Mouse (Mus musculus) heart, embryonic 13.5 days (tissue): ENCODE measurements around the gene Scoc. TPM values are rescaled to one million over a fixed set of nuclear protein-coding genes. Genes with fewer than 3 reads are reported as not detected.
A peak's percentile ranks its signal among the peaks of the same experiment; 100 is the strongest.
"Not testable (repeated sequence)": the region's sequence is repeated elsewhere in the genome, so short reads cannot be mapped to it uniquely, and the experiment has no call there.

Experiments
- ATAC-seq: fragments of 200-750 bp; cut with Nextera tagmentation; 2 replicates; pipeline ENCODE4 v1.8.0; 2017; ENCODE audit warnings: moderate TSS enrichment; ENCODE audit not compliant: insufficient number of reproducible peaks, low FRiP score, low TSS enrichment; ENCODE audit errors: extremely low read depth
- H3K27ac ChIP-seq: fragments of 300-500 bp; sonication (generic); replicated peaks from 2 replicates; pipeline ENCODE4 v1.5.1; 2015; ENCODE audit warnings: moderate library complexity, mild to moderate bottlenecking, inconsistent platforms
- H3K27me3 ChIP-seq: fragments of 300-500 bp; sonication (generic); replicated peaks from 2 replicates; pipeline ENCODE4 v1.6.1; 2015; ENCODE audit warnings: mild to moderate bottlenecking, inconsistent platforms
- H3K36me3 ChIP-seq: fragments of 300-500 bp; sonication (generic); 2 replicates; pipeline ENCODE4 v1.6.1; 2015; ENCODE audit warnings: mild to moderate bottlenecking, inconsistent platforms
- H3K4me1 ChIP-seq: fragments of 300-500 bp; sonication (generic); 2 replicates; pipeline ENCODE4 v1.6.1; 2015; ENCODE audit warnings: inconsistent platforms
- H3K4me2 ChIP-seq: fragments of 300-500 bp; sonication (generic); 2 replicates; pipeline ENCODE4 v1.6.1; 2015; ENCODE audit warnings: inconsistent platforms, mild to moderate bottlenecking, moderate library complexity
- H3K4me3 ChIP-seq: fragments of 300-500 bp; sonication (generic); 2 replicates; pipeline ENCODE4 v1.5.1; 2015; ENCODE audit warnings: moderate library complexity, mild to moderate bottlenecking, inconsistent platforms
- H3K9ac ChIP-seq: fragments of 300-500 bp; sonication (generic); 2 replicates; pipeline ENCODE4 v1.6.1; 2015; ENCODE audit warnings: inconsistent platforms, mild to moderate bottlenecking, moderate library complexity
- H3K9me3 ChIP-seq: fragments of 300-500 bp; sonication (generic); 2 replicates; pipeline ENCODE4 v1.6.1; 2016; ENCODE audit warnings: inconsistent platforms
- WGBS: fragments of 180-500 bp; shearing (Covaris S2); methylation state at CpG from one replicate; pipeline ENCODE4 v1.1.7; 2015; ENCODE audit warnings: mixed read lengths; 5-methylcytosine and 5-hydroxymethylcytosine counted together
- polyA plus RNA-seq: library from polyadenylated mRNA; unstranded; fragments of >200 nt; fragmentation: Nextera tagmentation; extraction: Ambion mirVana; gene quantifications from 2 replicates; pipeline ENCODE4 v1.2.1, GENCODE M21; 2015

Scoc gene
- polyA plus RNA-seq = 80.1 and 83.2 TPM in 2 replicates

GRCm38 (mm10) chr8:83458222-83458621 is at the start of gene Scoc:
Gene Scoc (minus strand): TSS chr8:83458391.
- Histone ChIP-seq H3K27ac (no peak within 1 kb of the TSS), H3K9ac (no peak within 1 kb of the TSS), H3K9me3 (no peaks in the 10 kb centered on the region), H3K4me1 (no peaks in the 10 kb centered on the region), H3K27me3 (no peaks in the 10 kb centered on the region), H3K4me2 (no peak within 1 kb of the TSS), H3K4me3 (no peak within 1 kb of the TSS), H3K36me3 (no peaks in the 10 kb centered on the region)
- WGBS = 76% methylated on average over 14 of the region's 14 CpGs
- no peak for ATAC-seq

- H3K36me3 ChIP-seq = no peaks in the 10 kb centered on the region
- no peak overlapping the region for H3K9ac ChIP-seq
- no peak overlapping the region for H3K4me2 ChIP-seq
- H3K4me1 ChIP-seq = no peaks in the 10 kb centered on the region
- no peaks in the 10 kb centered on the region for H3K9me3 ChIP-seq
- H3K4me3 ChIP-seq = no peak overlapping the region
- WGBS = 55% methylated on average over 3 of the region's 3 CpGs
- ATAC-seq = no peak
- H3K27me3 ChIP-seq = no peaks in the 10 kb centered on the region
- no peak overlapping the region for H3K27ac ChIP-seq
These were observed 1.4 kb upstream of the Scoc start for GRCm38 (mm10) chr8:83459606-83460005.

- H3K4me2 ChIP-seq = no peak overlapping the region
- WGBS = 63% methylated on average over 6 of the region's 6 CpGs
- no peak; the same call in 1 of the 2 replicates for ATAC-seq
These were observed 1.1 kb downstream of the Scoc start for GRCm38 (mm10) chr8:83457121-83457520.

GRCm38 (mm10) chr8:83451056-83451455 is 7.1 kb downstream of the Scoc start:
- H3K36me3 ChIP-seq = no peaks in the 10 kb centered on the region
- H3K9ac ChIP-seq = no peak overlapping the region
- WGBS = 20% methylated on average over 3 of the region's 3 CpGs
- no peak for ATAC-seq
- no peak overlapping the region for H3K4me3 ChIP-seq
- H3K4me1 ChIP-seq = no peaks in the 10 kb centered on the region
- H3K27ac ChIP-seq = no peak overlapping the region
- no peaks in the 10 kb centered on the region for H3K9me3 ChIP-seq
- no peaks in the 10 kb centered on the region for H3K27me3 ChIP-seq
- no peak overlapping the region for H3K4me2 ChIP-seq

More at GRCm38 (mm10) chr8:83457121-83457520, 1.1 kb downstream of the Scoc start:
- Histone ChIP-seq H3K4me1 (no peaks in the 10 kb centered on the region), H3K9ac (no peak overlapping the region), H3K27ac (no peak overlapping the region), H3K4me3 (no peak overlapping the region), H3K27me3 (no peaks in the 10 kb centered on the region), H3K9me3 (no peaks in the 10 kb centered on the region), H3K36me3 (no peaks in the 10 kb centered on the region)

GRCm38 (mm10) chr8:83449960-83450359 is 8.2 kb downstream of the Scoc start:
- no peaks in the 10 kb centered on the region for H3K9me3 ChIP-seq
- no peak for ATAC-seq
- WGBS = 74% methylated on average over 1 of the region's 1 CpGs
- H3K9ac ChIP-seq = no peak overlapping the region
- H3K36me3 ChIP-seq = no peaks in the 10 kb centered on the region
- H3K27me3 ChIP-seq = no peaks in the 10 kb centered on the region
- no peak overlapping the region for H3K27ac ChIP-seq
- H3K4me2 ChIP-seq = no peak overlapping the region
- no peak overlapping the region for H3K4me3 ChIP-seq
- no peaks in the 10 kb centered on the region for H3K4me1 ChIP-seq

GRCm38 (mm10) chr8:83443052-83443400 is 15.2 kb downstream of the Scoc start:
- Histone ChIP-seq H3K9ac (peak overlapping the region; percentile 69), H3K36me3 (peaks cover under 1% of the 10 kb centered on the region), H3K27me3 (no peaks in the 10 kb centered on the region), H3K4me2 (peak overlapping the region; percentile 83), H3K27ac (peak overlapping the region; percentile 69), H3K9me3 (no peaks in the 10 kb centered on the region), H3K4me3 (peak overlapping the region; percentile 91), H3K4me1 (peaks cover 17% of the 10 kb centered on the region)
- ATAC-seq = no peak
- 33% methylated on average over 5 of the region's 5 CpGs for WGBS

GRCm38 (mm10) chr8:83442243-83443051 is 15.7 kb downstream of the Scoc start:
- Histone ChIP-seq H3K4me2 (peak overlapping the region; percentile 83), H3K36me3 (peaks cover 6% of the 10 kb centered on the region), H3K27me3 (no peaks in the 10 kb centered on the region), H3K9ac (peak overlapping the region; percentile 92), H3K4me3 (peak overlapping the region; percentile 91), H3K4me1 (peaks cover 17% of the 10 kb centered on the region), H3K9me3 (no peaks in the 10 kb centered on the region), H3K27ac (peak overlapping the region; percentile 83)
- ATAC-seq = peak; percentile 99
- WGBS = under 1% methylated on average over 64 of the region's 64 CpGs

GRCm38 (mm10) chr8:83441656-83442242 is 16.4 kb downstream of the Scoc start:
- peak overlapping the region; percentile 91 for H3K4me3 ChIP-seq
- 2% methylated on average over 29 of the region's 29 CpGs for WGBS
- peak overlapping the region; percentile 92 for H3K9ac ChIP-seq
- peaks cover 13% of the 10 kb centered on the region for H3K36me3 ChIP-seq
- peaks cover 17% of the 10 kb centered on the region for H3K4me1 ChIP-seq
- H3K9me3 ChIP-seq = no peaks in the 10 kb centered on the region
- peak overlapping the region; percentile 83 for H3K27ac ChIP-seq
- ATAC-seq = no peak
- H3K4me2 ChIP-seq = peak overlapping the region; percentile 83
- no peaks in the 10 kb centered on the region for H3K27me3 ChIP-seq

GRCm38 (mm10) chr8:83437077-83437476 is 21.1 kb downstream of the Scoc start:
- WGBS = 75% methylated on average over 1 of the region's 1 CpGs
- Histone ChIP-seq H3K9me3 (no peaks in the 10 kb centered on the region), H3K4me1 (peaks cover 14% of the 10 kb centered on the region), H3K9ac (no peak overlapping the region), H3K27ac (no peak overlapping the region), H3K27me3 (peaks cover 15% of the 10 kb centered on the region; the same call in 1 of the 2 replicates), H3K4me2 (no peak overlapping the region), H3K36me3 (peaks cover 38% of the 10 kb centered on the region), H3K4me3 (no peak overlapping the region)
- ATAC-seq = no peak

- no peak for ATAC-seq
- Histone ChIP-seq H3K27ac (no peak overlapping the region), H3K4me1 (peaks cover 18% of the 10 kb centered on the region), H3K4me3 (no peak overlapping the region), H3K9me3 (no peaks in the 10 kb centered on the region), H3K4me2 (no peak overlapping the region), H3K9ac (no peak overlapping the region), H3K27me3 (peaks cover 75% of the 10 kb centered on the region), H3K36me3 (peaks cover 13% of the 10 kb centered on the region)
- 51% methylated on average over 4 of the region's 4 CpGs for WGBS
These were observed 29.1 kb downstream of the Scoc start for GRCm38 (mm10) chr8:83429071-83429524.

- not testable (repeated sequence) for H3K9me3 ChIP-seq, H3K36me3 ChIP-seq, H3K27ac ChIP-seq, ATAC-seq, H3K9ac ChIP-seq, H3K4me3 ChIP-seq, H3K4me2 ChIP-seq
- peaks cover 75% of the 10 kb centered on the region for H3K27me3 ChIP-seq
- H3K4me1 ChIP-seq = peaks cover 18% of the 10 kb centered on the region
- 75% methylated on average over 3 of the region's 3 CpGs for WGBS
These were observed 29.6 kb downstream of the Scoc start for GRCm38 (mm10) chr8:83428621-83429020.
